Mouse (Mus musculus): ENCODE data around the gene Thpo.

The Thpo gene

GRCm38 (mm10) chr16:20723247-20723646 is 11.1 kb downstream of the Thpo start:
- no peak for DNase-seq

- no peak for DNase-seq
These were observed 11.6 kb downstream of the Thpo start for GRCm38 (mm10) chr16:20722736-20723135.

GRCm38 (mm10) chr16:20721808-20722207 is 12.5 kb downstream of the Thpo start:
- no peak for DNase-seq

GRCm38 (mm10) chr16:20717978-20718670 is 16.2 kb downstream of the Thpo start:
- peak in 1 of 2 experiments; percentile 3 for DNase-seq

- peak; percentile 94 to 98 for DNase-seq
These were observed 16.9 kb downstream of the Thpo start, which contains the start of the genes Polr2h and Clcn2 for GRCm38 (mm10) chr16:20717181-20717977. TSS of gene Polr2h (plus strand) at chr16:20717665. TSS of gene Clcn2 (minus strand) at chr16:20717746.

- DNase-seq, result no peak
These were observed 17.5 kb downstream of the Thpo start for GRCm38 (mm10) chr16:20716841-20717180.

GRCm38 (mm10) chr16:20715976-20716840 is 18.1 kb downstream of the Thpo start:
- peak; percentile 78 to 86 for DNase-seq

- no peak for DNase-seq
These were observed 18.7 kb downstream of the Thpo start for GRCm38 (mm10) chr16:20715566-20715965.

- no peak for DNase-seq
These were observed 19.1 kb downstream of the Thpo start for GRCm38 (mm10) chr16:20715161-20715560.

- no peak for DNase-seq
These were observed 19.8 kb downstream of the Thpo start for GRCm38 (mm10) chr16:20714307-20715080.

- DNase-seq, result no peak
These were observed 21.4 kb downstream of the Thpo start for GRCm38 (mm10) chr16:20712889-20713288.

GRCm38 (mm10) chr16:20712190-20712589 is 22.1 kb downstream of the Thpo start:
- no peak for DNase-seq

- DNase-seq, result no peak
These were observed 23.5 kb downstream of the Thpo start for GRCm38 (mm10) chr16:20710810-20711209.

- no peak for DNase-seq
These were observed 23.9 kb downstream of the Thpo start for GRCm38 (mm10) chr16:20710370-20710769.

GRCm38 (mm10) chr16:20708939-20709734 is 25.2 kb downstream of the Thpo start:
- peak; percentile 68 to 74 for DNase-seq

GRCm38 (mm10) chr16:20708220-20708938 is 25.9 kb downstream of the Thpo start:
- DNase-seq, result no peak

GRCm38 (mm10) chr16:20706407-20707055 is 27.8 kb downstream of the Thpo start:
- DNase-seq, result no peak

GRCm38 (mm10) chr16:20705786-20706185 is 28.5 kb downstream of the Thpo start:
- no peak for DNase-seq

- no peak for DNase-seq
These were observed 30.5 kb downstream of the Thpo start for GRCm38 (mm10) chr16:20703699-20704400.

- no peak for DNase-seq
These were observed 31.2 kb downstream of the Thpo start for GRCm38 (mm10) chr16:20703071-20703470.
